Mouse (Mus musculus) ES-E14 (cell line): ENCODE measurements at regions not wholly inside any gene's neighbourhood (a gene's known extent, or its start where the extent isn't known, plus 50 kb on each side); places are given as distances from the start of the nearest gene placed in this dataset.

Experiments
- CHD2 ChIP-seq: IDR thresholded peaks from 2 replicates; pipeline ENCODE4 v1.6.1; 2014; ENCODE audit warnings: mild to moderate bottlenecking, low read depth, low read length, inconsistent platforms
- HCFC1 ChIP-seq: IDR thresholded peaks from 2 replicates; pipeline ENCODE4 v1.6.1; 2012; ENCODE audit warnings: low read length, inconsistent platforms, borderline replicate concordance; ENCODE audit not compliant: insufficient read depth
- MAFK ChIP-seq: IDR thresholded peaks from 2 replicates; pipeline ENCODE4 v1.6.1; 2014; ENCODE audit warnings: mild to moderate bottlenecking, low read depth, low read length, inconsistent platforms; ENCODE audit not compliant: insufficient read depth
- ZC3H11A ChIP-seq: IDR thresholded peaks from 2 replicates; pipeline ENCODE4 v1.6.1; 2012; ENCODE audit warnings: low read depth, mild to moderate bottlenecking, inconsistent platforms, low read length, borderline replicate concordance
- ZNF384 ChIP-seq: IDR thresholded peaks from 2 replicates; pipeline ENCODE4 v1.6.1; 2012; ENCODE audit warnings: low read depth, low read length, inconsistent platforms

DNA sequence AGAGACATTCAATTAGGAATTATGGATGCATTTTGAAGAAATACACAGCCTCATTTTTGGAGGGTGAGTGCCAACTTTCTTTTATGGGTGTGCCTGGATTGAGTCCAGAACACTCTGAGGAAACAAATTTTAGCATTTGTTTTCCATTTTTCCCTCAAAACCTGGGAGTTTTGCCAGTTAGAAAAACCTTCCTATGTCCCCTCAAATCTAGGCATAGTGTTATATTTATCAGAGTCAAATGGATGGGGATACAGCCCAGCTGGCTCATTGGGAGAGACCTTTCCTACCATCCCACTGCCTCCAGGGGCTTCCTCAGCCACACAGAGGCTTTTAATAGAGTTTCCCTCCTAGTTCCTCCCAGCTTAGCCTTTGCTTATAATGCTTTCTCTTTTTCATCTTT, 290.0 kb upstream of the N4bp1 start:
- TF ChIP-seq CHD2 (no peak), MAFK (no peak), ZNF384 (no peak), HCFC1 (no peak), ZC3H11A (no peak)
